Mouse (Mus musculus) retina, embryonic 14.5 days (tissue): ENCODE data around the gene Ngly1.

ENCODE experiments used
- DNase-seq: peaks from one replicate; pipeline ENCODE4 v3.0.0-alpha.2; 2015; ENCODE audit warnings: low spot score

The Ngly1 gene

GRCm38 (mm10) chr14:16249171-16249874, at the start of gene Ngly1, which contains the start of gene Oxsm:
Gene Ngly1 (plus strand): TSS chr14:16249280.
Gene Oxsm (minus strand): TSS chr14:16249808.
- DNase-seq: peak; percentile 86

GRCm38 (mm10) chr14:16200220-16200912, 48.7 kb upstream of the Ngly1 start:
- peak; percentile 44 for DNase-seq

- DNase-seq: peak; percentile 88
Observed at GRCm38 (mm10) chr14:16200969-16201638, 48.0 kb upstream of the Ngly1 start.

DNA sequence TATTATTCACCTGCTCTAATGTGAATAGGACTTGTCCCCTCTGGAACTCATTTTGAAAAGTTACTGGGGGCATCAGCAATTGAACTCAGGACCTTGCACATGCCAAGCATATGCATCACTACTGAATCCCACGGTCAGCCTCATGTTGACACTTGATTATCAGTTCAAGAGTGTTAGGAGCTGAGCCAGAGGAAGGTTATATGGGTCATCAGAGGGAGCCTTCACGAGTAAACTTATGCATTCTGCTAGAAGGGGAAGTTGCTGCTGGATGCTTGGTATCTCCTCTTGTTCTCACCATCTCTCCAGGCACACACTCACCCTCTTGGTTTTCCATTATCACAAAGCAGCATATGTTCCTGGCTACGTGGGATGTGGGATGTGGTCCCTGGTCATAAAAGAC, 47.4 kb upstream of the Ngly1 start:
- no peak for DNase-seq

- DNase-seq: no peak
Observed at GRCm38 (mm10) chr14:16207722-16208121, 41.4 kb upstream of the Ngly1 start.

DNA sequence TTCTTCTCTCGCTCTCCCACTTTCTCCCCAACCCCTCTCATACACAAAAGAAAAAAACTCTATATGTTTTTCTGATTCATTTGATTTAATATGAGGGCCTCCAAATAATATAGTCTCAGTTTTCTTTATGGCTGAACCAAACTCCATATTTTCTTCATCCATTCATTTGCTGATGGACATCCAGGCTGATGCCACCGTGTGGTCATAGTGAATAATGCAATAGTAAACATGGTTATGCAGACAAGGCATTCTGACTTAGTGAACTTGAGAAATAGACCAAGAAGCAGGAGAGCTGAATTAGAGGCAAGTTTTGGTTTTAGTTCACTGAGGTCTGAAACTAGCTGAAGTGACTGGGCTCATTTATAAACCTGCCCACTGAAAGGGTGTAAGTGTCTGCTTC, 30.1 kb upstream of the Ngly1 start:
- DNase-seq: peak; percentile 68

DNA sequence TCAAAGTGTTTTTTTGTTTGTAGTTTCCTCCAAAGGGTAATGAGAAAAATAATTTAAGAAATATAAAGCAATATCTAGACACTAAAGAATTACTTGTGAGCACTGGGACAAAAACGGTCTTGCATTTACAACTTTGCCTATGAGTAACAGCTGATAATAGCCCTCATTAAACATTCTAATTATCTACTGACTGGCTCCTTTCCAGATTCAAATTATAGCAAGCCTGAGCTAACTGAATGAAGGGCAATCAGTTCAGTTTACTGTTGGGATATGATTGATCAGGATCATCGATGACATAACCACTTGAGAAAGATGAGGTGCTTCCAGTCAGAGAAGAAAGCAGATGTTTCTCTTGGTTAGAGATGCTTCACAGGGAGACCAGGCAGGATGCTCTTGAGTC, 19.7 kb upstream of the Ngly1 start:
- no peak for DNase-seq

DNA sequence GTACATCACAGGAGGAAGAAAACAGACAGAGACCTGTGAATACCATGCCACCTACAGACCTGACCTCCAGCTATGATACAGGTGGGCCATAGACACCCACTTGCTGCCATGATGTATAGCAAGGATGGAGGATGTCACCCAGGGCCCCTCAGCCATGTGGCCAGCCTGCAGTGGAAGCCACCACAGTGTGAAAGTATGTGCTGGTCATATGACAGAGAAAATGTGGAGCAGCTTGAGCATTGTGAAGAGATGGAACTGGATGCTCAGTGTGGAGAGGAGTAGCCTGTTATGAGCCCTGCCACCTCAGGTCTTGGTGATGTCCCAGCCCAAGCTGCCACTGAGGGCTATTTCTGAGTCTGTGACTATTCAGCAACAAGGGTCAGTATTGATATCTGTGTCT, 18.5 kb upstream of the Ngly1 start:
- no peak for DNase-seq

DNA sequence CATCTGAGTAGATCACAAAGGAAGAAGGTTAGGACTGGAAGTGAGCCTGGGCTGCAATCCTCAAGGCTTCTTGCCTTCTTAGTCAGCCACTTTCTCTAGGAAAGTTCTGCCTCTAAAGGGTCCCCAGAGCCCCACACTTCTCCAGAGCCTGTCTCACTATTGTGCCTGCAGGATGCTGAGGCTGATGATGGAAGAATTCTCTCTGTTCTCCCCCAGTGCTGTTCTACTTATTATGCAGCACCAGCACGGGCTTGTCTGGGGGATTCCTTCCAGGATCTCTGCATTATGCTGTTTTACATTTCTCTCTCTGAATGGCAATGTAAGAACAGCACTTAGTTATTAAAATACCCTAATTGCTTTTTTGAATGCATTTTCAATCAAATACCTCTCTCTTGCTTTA, 15.6 kb upstream of the Ngly1 start:
- DNase-seq: no peak

- DNase-seq: no peak
Observed at GRCm38 (mm10) chr14:16236466-16236865, 12.6 kb upstream of the Ngly1 start.

- DNase-seq: no peak
Observed at GRCm38 (mm10) chr14:16242193-16242815, 6.8 kb upstream of the Ngly1 start.

DNA sequence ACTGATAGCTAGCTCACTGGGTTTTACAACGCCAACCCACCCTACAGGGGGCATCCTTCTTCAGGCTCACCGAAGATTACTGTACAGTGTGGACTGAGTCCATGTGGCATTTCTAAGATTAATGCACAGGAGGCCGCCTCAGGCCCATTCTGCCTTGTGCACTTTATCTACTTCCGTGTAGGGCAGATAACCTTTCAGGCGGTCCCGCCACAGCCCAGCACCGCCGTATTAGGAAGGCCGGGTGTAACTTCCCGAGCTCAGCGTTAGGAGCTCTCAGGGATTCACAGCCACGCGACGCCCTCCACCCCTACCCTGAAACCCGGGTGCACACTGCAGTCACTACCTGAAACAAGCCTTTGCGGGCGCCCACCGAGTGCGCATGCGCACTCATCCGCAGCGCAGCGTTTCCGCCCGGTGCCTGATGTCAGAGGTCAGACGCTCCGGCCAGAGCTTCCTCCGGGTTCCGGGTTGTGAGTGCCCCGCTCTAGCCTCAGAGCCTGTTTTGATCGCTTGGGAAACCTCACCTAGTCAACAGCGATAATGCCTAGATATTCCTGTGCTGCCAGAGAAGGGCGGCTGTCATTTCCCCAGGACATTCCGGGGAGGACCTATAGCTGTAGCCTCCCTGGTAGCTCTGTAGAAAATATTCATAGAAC, 6.0 kb upstream of the Ngly1 start:
- DNase-seq: peak; percentile 87

DNA sequence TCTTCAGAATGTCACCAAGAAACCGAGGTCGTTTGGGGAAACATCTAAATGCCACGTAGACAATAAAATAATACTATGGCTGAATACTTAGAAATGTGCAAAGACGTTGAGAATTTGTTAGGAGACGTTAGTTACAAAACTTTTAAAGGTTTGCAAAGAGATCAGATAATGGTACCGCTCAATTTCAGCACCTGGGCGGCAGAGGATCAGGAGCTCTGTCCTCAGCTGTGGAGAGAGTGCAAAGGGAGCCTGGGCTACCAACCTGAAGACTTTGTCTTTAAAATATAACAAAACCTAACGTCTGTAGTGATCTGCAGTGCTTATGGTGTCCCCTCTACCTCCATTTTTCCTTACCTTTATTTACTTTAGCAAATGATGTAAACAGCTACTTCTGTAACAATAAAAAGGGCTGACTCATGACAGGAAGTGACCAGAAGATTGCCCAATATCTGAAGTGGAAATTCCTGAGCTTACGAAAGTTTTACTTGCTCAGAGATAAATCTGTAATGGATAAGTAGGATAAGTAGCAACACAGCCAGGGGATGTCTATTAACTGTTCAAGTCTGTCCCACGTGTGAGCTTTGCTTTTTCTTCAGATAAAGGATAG, 5.4 kb upstream of the Ngly1 start:
- no peak for DNase-seq

DNA sequence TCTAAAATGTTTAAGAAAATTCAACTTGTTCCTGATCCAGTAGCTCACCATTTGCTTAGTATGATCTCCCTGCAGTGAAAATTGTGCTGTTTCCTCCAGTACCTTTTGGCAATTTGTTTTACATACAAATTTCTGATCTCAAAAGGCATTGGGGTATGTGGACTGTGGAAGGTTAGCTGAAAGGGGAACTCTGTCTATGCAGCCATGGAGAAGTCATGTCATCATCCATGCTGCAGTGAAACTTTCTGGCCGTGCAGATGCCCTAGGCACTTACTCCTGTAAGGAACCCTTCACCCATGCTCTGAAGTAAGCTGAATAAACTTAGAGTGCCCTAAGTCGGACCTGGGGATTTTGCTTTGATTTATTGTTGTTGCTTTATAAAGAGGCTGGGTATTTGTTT, 4.7 kb upstream of the Ngly1 start:
- no peak for DNase-seq

- no peak for DNase-seq
Observed at GRCm38 (mm10) chr14:16245127-16245526, 4.0 kb upstream of the Ngly1 start.

GRCm38 (mm10) chr14:16246340-16246912, 2.7 kb upstream of the Ngly1 start:
- DNase-seq: no peak

- no peak for DNase-seq
Observed at GRCm38 (mm10) chr14:16248135-16248534, 945 bp upstream of the Ngly1 start.

GRCm38 (mm10) chr14:16248603-16249157, 400 bp upstream of the Ngly1 start:
- DNase-seq: no peak

DNA sequence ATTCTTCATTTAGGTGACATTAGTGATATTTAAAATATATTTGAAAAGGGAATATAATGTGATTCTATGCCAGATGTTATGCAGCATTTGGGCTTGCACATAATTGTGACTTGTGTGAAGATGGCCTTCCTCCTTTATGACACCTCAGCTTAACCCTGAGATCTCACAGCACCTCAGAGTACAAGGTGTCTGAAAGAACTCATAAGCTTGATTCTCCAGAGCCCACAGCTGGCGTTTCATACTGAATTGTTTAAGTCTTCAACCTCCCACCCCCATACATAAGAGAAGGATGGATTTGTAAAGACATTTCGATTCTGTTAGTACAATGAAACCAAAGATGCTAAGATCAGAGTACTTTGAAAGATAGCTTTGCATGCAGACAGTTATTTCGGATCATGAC, 1.0 kb downstream of the Ngly1 start:
- no peak for DNase-seq

DNA sequence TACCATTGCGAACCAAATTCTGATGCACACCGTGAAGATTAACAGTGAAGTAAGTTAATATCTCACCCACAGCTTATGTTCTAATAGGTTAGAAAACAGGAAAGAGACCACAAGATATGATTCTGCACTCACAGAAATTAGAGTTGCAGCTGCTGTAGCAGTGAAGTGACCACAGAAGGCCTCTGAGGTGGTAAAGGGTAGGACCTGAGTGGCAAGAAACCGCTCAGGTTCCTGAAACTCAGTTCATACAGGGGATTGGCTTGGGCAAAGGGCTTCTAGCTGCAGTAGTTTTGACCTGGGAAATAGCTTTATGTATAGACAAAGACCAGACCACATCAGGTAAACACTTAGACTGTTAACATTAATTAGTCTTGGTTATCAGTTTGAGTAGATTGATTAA, 6.7 kb downstream of the Ngly1 start:
- no peak for DNase-seq

DNA sequence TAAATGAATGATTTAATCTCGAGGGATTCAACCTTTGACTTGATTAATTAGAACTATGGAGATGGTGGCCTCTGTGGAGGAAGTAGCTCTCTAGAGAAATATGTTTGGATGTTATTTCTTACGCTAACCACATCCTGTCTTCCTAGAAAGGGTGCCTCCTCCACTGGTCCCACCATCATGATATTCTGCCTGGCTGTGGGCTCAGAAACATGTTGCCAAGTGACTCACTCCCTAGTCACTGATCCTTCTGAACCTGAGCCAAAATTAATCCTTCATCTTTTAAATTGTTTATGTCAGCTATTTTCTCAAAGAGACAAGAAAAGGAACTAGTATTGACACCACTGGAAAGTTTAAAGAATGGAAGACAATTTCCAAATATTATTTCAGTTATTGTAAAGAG, 7.1 kb downstream of the Ngly1 start:
- DNase-seq: no peak
